Mouse (Mus musculus): ENCODE data around the gene Gnptg. TPM values are rescaled to one million over a fixed set of nuclear protein-coding genes. Genes with fewer than 3 reads are reported as not detected.
A peak's percentile ranks its signal among the peaks of the same experiment; 100 is the strongest.
"Not testable (repeated sequence)": the region's sequence is repeated elsewhere in the genome, so short reads cannot be mapped to it uniquely, and the experiment has no call there.

Gnptg gene
- polyA plus RNA-seq, 1 experiment from 2014 or later, result 22.8 TPM

- no peak overlapping the region for H3K4me3 ChIP-seq (ENCODE audit: low read depth, low read length)
- no peak overlapping the region for H3K27ac ChIP-seq (ENCODE audit: low read depth)
- no peak for DNase-seq
- no peak for ATAC-seq
- 84% methylated on average over 16 of the region's 16 CpGs for WGBS (ENCODE audit: insufficient replicate concordance)
- peaks cover 13% of the 10 kb centered on the region for H3K4me1 ChIP-seq (ENCODE audit: insufficient read depth)
- H3K4me2 ChIP-seq (ENCODE audit: low read depth, low read length), result no peak overlapping the region
- no peaks in the 10 kb centered on the region for H3K27me3 ChIP-seq (ENCODE audit: insufficient read depth, low read length)
- no peak for TF ChIP-seq CTCF (IDR thresholded peaks at IDR 0.05; ENCODE audit: low read depth)
- TF ChIP-seq EP300 (IDR thresholded peaks at IDR 0.05; ENCODE audit: low read depth), result no peak
- H3K36me3 ChIP-seq (replicated peaks; ENCODE audit: insufficient read depth, low read length), result peaks cover 4% of the 10 kb centered on the region
- H3K9me3 ChIP-seq (ENCODE audit: low read length), result no peaks in the 10 kb centered on the region
- H3K9ac ChIP-seq (replicated peaks), result no peak overlapping the region
Observed at GRCm38 (mm10) chr17:25244239-25244638, 4.3 kb upstream of the Gnptg start.

- ATAC-seq (no peak), DNase-seq (no peak)
- H3K27me3 ChIP-seq (ENCODE audit: insufficient read depth, low read length), result no peaks in the 10 kb centered on the region
- no peak overlapping the region for H3K27ac ChIP-seq (ENCODE audit: low read depth)
- H3K4me3 ChIP-seq (ENCODE audit: low read depth, low read length), result no peak overlapping the region
- H3K9me3 ChIP-seq (ENCODE audit: low read length), result no peaks in the 10 kb centered on the region
- WGBS (ENCODE audit: insufficient replicate concordance), result 82% methylated on average over 11 of the region's 11 CpGs
- H3K4me1 ChIP-seq (ENCODE audit: insufficient read depth), result peaks cover 16% of the 10 kb centered on the region
- peaks cover 4% of the 10 kb centered on the region for H3K36me3 ChIP-seq (replicated peaks; ENCODE audit: insufficient read depth, low read length)
- no peak overlapping the region for H3K9ac ChIP-seq (replicated peaks)
- TF ChIP-seq EP300 (IDR thresholded peaks at IDR 0.05; ENCODE audit: low read depth) (no peak), CTCF (IDR thresholded peaks at IDR 0.05; ENCODE audit: low read depth) (0 out of 2 replicates have a peak, but pooled peaks have one; percentile 19)
- no peak overlapping the region for H3K4me2 ChIP-seq (ENCODE audit: low read depth, low read length)
Observed at GRCm38 (mm10) chr17:25243131-25243780, 3.3 kb upstream of the Gnptg start.

DNA sequence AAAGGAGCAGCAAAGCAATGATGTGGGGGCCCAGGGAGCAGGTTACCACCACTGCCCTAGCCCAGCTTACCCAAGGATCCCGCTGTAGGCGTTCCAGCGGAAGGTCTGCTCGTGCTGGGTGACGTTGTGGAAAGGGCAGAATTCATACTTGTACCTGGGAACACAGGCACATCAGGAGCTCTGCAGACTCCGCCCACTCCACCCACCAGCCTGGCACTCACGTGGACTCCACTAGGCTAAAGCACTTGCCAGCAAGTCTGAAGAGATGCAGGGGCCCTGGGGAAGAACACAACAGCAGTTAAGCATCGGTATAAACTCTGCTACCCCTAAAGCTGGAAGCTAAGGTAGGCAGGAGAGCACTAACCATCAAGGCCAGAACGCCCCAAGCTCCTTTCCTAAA lies 4.3 kb downstream of the Gnptg start:
- no peaks in the 10 kb centered on the region for H3K27me3 ChIP-seq (ENCODE audit: insufficient read depth, low read length)
- peaks cover 24% of the 10 kb centered on the region for H3K36me3 ChIP-seq (replicated peaks; ENCODE audit: insufficient read depth, low read length)
- H3K4me2 ChIP-seq (ENCODE audit: low read depth, low read length), result no peak overlapping the region
- whole genome bisulfite sequencing (ENCODE audit: insufficient replicate concordance), result 81% methylated on average over 9 of the region's 9 CpGs
- H3K4me1 ChIP-seq (ENCODE audit: insufficient read depth), result peaks cover 10% of the 10 kb centered on the region
- H3K27ac ChIP-seq (ENCODE audit: low read depth), result no peak overlapping the region
- no peak overlapping the region for H3K4me3 ChIP-seq (ENCODE audit: low read depth, low read length)
- no peak for TF ChIP-seq EP300 (IDR thresholded peaks at IDR 0.05; ENCODE audit: low read depth)
- no peak for TF ChIP-seq CTCF (IDR thresholded peaks at IDR 0.05; ENCODE audit: low read depth)
- no peak for DNase-seq
- H3K9ac ChIP-seq (replicated peaks), result no peak overlapping the region
- H3K9me3 ChIP-seq (ENCODE audit: low read length), result no peaks in the 10 kb centered on the region
- no peak for ATAC-seq

DNA sequence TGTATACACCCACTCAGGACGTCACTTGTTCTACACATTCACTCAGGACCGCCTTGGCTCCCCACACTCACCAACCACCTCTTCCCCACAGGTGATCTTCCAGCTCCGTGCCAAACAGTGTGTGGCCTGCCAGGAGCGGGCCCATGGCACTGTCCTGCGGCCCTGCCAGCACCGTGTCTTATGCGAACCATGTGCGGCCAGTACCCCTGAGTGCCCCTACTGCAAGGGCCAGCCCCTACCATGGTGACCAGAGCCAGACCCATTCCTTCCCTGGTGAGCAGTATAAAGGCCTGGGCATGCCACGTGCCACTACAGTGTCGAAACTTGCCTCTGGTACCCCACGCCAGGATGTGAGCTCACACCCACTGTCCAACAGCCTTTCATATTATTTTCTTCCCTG lies 8.3 kb downstream of the Gnptg start:
- peaks cover 42% of the 10 kb centered on the region for H3K36me3 ChIP-seq (replicated peaks; ENCODE audit: insufficient read depth, low read length)
- H3K9me3 ChIP-seq (ENCODE audit: low read length); H3K27me3 ChIP-seq (ENCODE audit: insufficient read depth, low read length); H3K4me1 ChIP-seq (ENCODE audit: insufficient read depth); DNase-seq; H3K4me3 ChIP-seq (ENCODE audit: low read depth, low read length); ATAC-seq; H3K4me2 ChIP-seq (ENCODE audit: low read depth, low read length); H3K9ac ChIP-seq (replicated peaks); H3K27ac ChIP-seq (ENCODE audit: low read depth): not testable (repeated sequence)
- WGBS (ENCODE audit: insufficient replicate concordance), result 98% methylated on average over 3 of the region's 11 CpGs

GRCm38 (mm10) chr17:25230700-25231099 lies 9.2 kb downstream of the Gnptg start:
- Histone ChIP-seq H3K4me3 (ENCODE audit: low read depth, low read length) (no peak overlapping the region), H3K4me2 (ENCODE audit: low read depth, low read length) (no peak overlapping the region), H3K9ac (replicated peaks) (no peak overlapping the region), H3K9me3 (ENCODE audit: low read length) (no peaks in the 10 kb centered on the region), H3K36me3 (replicated peaks; ENCODE audit: insufficient read depth, low read length) (peaks cover 45% of the 10 kb centered on the region), H3K4me1 (ENCODE audit: insufficient read depth) (peaks cover 8% of the 10 kb centered on the region; the same call in 1 of the 2 replicates), H3K27me3 (ENCODE audit: insufficient read depth, low read length) (no peaks in the 10 kb centered on the region), H3K27ac (ENCODE audit: low read depth) (no peak overlapping the region)
- ATAC-seq, result no peak
- TF ChIP-seq CTCF (IDR thresholded peaks at IDR 0.05; ENCODE audit: low read depth), result no peak
- no peak for TF ChIP-seq EP300 (IDR thresholded peaks at IDR 0.05; ENCODE audit: low read depth)
- WGBS (ENCODE audit: insufficient replicate concordance), result 98% methylated on average over 3 of the region's 3 CpGs
- DNase-seq, result no peak

DNA sequence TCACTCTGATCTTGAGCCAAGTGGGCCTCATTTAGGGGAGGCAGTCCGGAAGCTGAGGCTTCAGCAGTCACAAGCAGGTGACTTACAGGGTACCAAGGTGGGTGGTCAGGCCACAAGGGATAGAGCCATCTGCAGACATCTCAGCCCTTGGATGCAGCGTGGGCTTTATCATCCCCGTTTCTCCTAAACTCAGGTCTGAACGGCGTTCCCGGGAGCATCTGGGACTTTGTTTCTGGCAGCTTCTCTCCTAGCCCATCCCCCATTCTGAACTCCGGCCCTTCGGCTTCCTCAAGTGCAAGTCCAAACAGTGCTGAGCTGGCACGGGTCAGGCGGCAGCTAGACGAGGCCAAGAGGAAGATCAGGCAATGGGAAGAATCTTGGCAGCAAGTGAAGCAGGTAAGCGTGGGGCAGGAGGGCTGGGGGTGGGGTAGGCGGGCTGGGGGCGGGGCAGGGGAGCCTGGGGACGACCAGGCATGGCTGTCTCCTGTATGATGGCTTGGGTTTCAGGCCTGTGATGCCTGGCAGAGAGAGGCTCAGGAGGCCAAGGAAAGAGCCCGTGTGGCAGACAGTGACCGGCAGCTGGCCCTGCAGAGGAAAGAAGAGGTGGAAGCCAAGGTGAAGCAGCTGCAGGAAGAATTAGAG lies 9.8 kb downstream of the Gnptg start:
- H3K4me2 ChIP-seq (ENCODE audit: low read depth, low read length); H3K27me3 ChIP-seq (ENCODE audit: insufficient read depth, low read length); H3K9ac ChIP-seq (replicated peaks); DNase-seq; H3K9me3 ChIP-seq (ENCODE audit: low read length); ATAC-seq; H3K27ac ChIP-seq (ENCODE audit: low read depth); H3K4me3 ChIP-seq (ENCODE audit: low read depth, low read length): not testable (repeated sequence)
- Histone ChIP-seq H3K4me1 (ENCODE audit: insufficient read depth) (peaks cover 12% of the 10 kb centered on the region; the same call in 1 of the 2 replicates), H3K36me3 (replicated peaks; ENCODE audit: insufficient read depth, low read length) (peaks cover 41% of the 10 kb centered on the region)
- 75% methylated on average over 12 of the region's 17 CpGs for WGBS (ENCODE audit: insufficient replicate concordance)

All from liver, postnatal 0 days (tissue).